Mouse (Mus musculus) embryonic fibroblast, embryonic 13.5 days (primary cell): ENCODE results near the gene Olfr736.

Experiments
- CTCF ChIP-seq: IDR thresholded peaks from 2 replicates; pipeline ENCODE4 v1.5.1; 2011; ENCODE audit warnings: mild to moderate bottlenecking, control low read depth, low read length, moderate library complexity, borderline replicate concordance; ENCODE audit not compliant: insufficient read depth
- POLR2A ChIP-seq: IDR thresholded peaks from 2 replicates; pipeline ENCODE4 v1.6.1; 2011; ENCODE audit warnings: low read depth, mild to moderate bottlenecking, control low read depth, low read length, moderate library complexity

DNA sequence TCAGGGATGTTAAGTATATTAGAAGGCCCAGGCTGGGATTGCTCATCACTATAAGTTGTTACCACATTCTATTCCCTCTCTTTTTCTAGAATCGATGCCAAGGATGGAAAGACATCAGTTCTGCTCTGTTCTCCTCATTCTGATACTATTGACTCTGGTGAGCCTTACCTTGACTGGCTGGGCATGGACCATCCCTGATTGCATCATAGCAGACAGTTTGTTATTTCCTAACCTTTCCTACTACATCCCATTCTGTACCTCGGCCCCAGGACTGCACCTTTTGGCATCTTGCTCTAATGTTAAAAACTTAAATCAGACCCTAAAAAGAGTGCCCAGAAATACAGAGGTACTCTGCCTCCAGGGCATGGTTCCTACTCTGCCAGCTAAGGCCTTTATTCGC, 20.5 kb upstream of the Olfr736 start:
- no peak for TF ChIP-seq CTCF
- TF ChIP-seq POLR2A, result no peak
